Mouse (Mus musculus) midbrain, embryonic 10.5 days (tissue): ENCODE results near the gene Dnajc14. TPM values are rescaled to one million over a fixed set of nuclear protein-coding genes. Genes with fewer than 3 reads are reported as not detected.

ENCODE experiments used
- DNase-seq: peaks from one replicate; pipeline ENCODE4 v3.0.0-alpha.2; 2017; ENCODE audit warnings: low spot score
- H3K27ac ChIP-seq: fragments of 300-500 bp; sonication (generic); replicated peaks from 2 replicates; pipeline ENCODE4 v1.5.1; 2016; ENCODE audit warnings: mild to moderate bottlenecking
- H3K27me3 ChIP-seq: fragments of 300-500 bp; sonication (generic); 2 replicates; pipeline ENCODE4 v1.6.1; 2016; ENCODE audit warnings: low read depth, mild to moderate bottlenecking; ENCODE audit not compliant: poor library complexity, severe bottlenecking
- H3K36me3 ChIP-seq: fragments of 300-500 bp; sonication (generic); 2 replicates; pipeline ENCODE4 v1.6.1; 2016; ENCODE audit warnings: mild to moderate bottlenecking, moderate library complexity
- H3K4me1 ChIP-seq: fragments of 300-500 bp; sonication (generic); 2 replicates; pipeline ENCODE4 v1.6.1; 2016
- H3K4me3 ChIP-seq: fragments of 300-500 bp; sonication (generic); 2 replicates; pipeline ENCODE4 v1.5.1; 2016; ENCODE audit warnings: mild to moderate bottlenecking, moderate library complexity
- H3K9me3 ChIP-seq: fragments of 300-500 bp; sonication (generic); replicated peaks from 2 replicates; pipeline ENCODE4 v1.6.1; 2016; ENCODE audit warnings: mild to moderate bottlenecking
- WGBS: fragments of 180-500 bp; shearing (Covaris S2); methylation state at CpG from one replicate; pipeline ENCODE4 v1.1.7; 2016; 5-methylcytosine and 5-hydroxymethylcytosine counted together
- polyA plus RNA-seq: library from polyadenylated mRNA; unstranded; fragments of >200 nt; fragmentation: Nextera tagmentation; extraction: Ambion mirVana; gene quantifications from 2 replicates; pipeline ENCODE4 v1.2.1, GENCODE M21; 2016

The Dnajc14 gene
- 50.7 and 57.8 TPM in 2 replicates for polyA plus RNA-seq

DNA sequence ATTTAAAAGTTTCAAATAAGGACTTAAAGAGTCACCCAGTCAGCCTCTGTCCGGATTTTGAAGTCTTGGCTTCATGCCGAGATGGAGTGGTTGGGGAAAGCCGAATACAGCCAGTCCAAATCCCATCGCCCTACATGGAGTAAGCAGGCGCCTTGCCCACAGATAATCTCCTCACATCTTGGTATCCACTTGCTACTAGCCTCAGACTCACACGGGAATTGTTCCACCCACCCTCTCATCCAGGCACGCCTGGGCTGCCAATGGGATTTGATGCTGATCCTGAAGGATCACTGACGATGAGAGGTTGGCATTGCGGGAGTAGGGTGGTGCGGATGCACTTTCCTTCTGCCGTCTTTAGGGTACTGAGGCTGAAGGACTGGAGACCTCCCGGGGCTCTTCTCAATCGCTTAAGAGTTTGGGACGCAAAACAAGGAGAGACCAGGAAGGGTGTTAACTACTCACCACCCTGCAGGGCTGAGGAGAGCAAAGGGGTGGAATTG is at the start of gene Dnajc14:
Dnajc14 (plus strand) TSS at position 292 of the 500 bp plus-strand sequence.
- DNase-seq: no peak
- Histone ChIP-seq H3K36me3 (peaks cover 60% of the 10 kb centered on the region), H3K9me3 (no peaks in the 10 kb centered on the region), H3K4me1 (peaks cover 51% of the 10 kb centered on the region), H3K27ac (peak within 1 kb of the TSS; percentile 97), H3K27me3 (no peaks in the 10 kb centered on the region), H3K4me3 (peak within 1 kb of the TSS; percentile 88)
- WGBS: under 1% methylated on average over 14 of the region's 14 CpGs

- Histone ChIP-seq H3K9me3 (no peaks in the 10 kb centered on the region), H3K4me3 (no peak overlapping the region), H3K36me3 (peaks cover 5% of the 10 kb centered on the region), H3K27ac (no peak overlapping the region), H3K4me1 (no peaks in the 10 kb centered on the region), H3K27me3 (no peaks in the 10 kb centered on the region)
- WGBS: 80% methylated on average over 2 of the region's 2 CpGs
- no peak for DNase-seq
These were observed 31.0 kb upstream of the Dnajc14 start for GRCm38 (mm10) chr10:128772895-128773294.

GRCm38 (mm10) chr10:128773685-128774084 is 30.2 kb upstream of the Dnajc14 start:
- H3K9me3 ChIP-seq: no peaks in the 10 kb centered on the region
- no peak for DNase-seq
- no peak overlapping the region for H3K27ac ChIP-seq
- H3K4me1 ChIP-seq: no peaks in the 10 kb centered on the region
- H3K27me3 ChIP-seq: no peaks in the 10 kb centered on the region
- WGBS: 33% methylated on average over 5 of the region's 5 CpGs
- no peaks in the 10 kb centered on the region for H3K36me3 ChIP-seq
- no peak overlapping the region for H3K4me3 ChIP-seq

GRCm38 (mm10) chr10:128778441-128778840 is 25.4 kb upstream of the Dnajc14 start:
- peaks cover 4% of the 10 kb centered on the region for H3K9me3 ChIP-seq
- H3K36me3 ChIP-seq: no peaks in the 10 kb centered on the region
- peaks cover 7% of the 10 kb centered on the region for H3K4me1 ChIP-seq
- no peak overlapping the region for H3K4me3 ChIP-seq
- DNase-seq: no peak
- H3K27ac ChIP-seq: peak overlapping the region; percentile 61; the same call in 1 of the 2 replicates
- no peaks in the 10 kb centered on the region for H3K27me3 ChIP-seq
- WGBS: 89% methylated on average over 2 of the region's 2 CpGs

GRCm38 (mm10) chr10:128779011-128779795 is 24.7 kb upstream of the Dnajc14 start:
- WGBS: 45% methylated on average over 8 of the region's 8 CpGs
- no peaks in the 10 kb centered on the region for H3K27me3 ChIP-seq
- peaks cover 11% of the 10 kb centered on the region for H3K9me3 ChIP-seq
- peak; percentile 41 for DNase-seq
- no peaks in the 10 kb centered on the region for H3K36me3 ChIP-seq
- H3K27ac ChIP-seq: peak overlapping the region; percentile 61; the same call in 1 of the 2 replicates
- H3K4me1 ChIP-seq: peaks cover 7% of the 10 kb centered on the region
- H3K4me3 ChIP-seq: no peak overlapping the region

- Histone ChIP-seq H3K9me3 (peaks cover 21% of the 10 kb centered on the region), H3K27me3 (no peaks in the 10 kb centered on the region), H3K36me3 (no peaks in the 10 kb centered on the region), H3K4me3 (no peak overlapping the region), H3K4me1 (peaks cover 7% of the 10 kb centered on the region), H3K27ac (no peak overlapping the region)
- DNase-seq: no peak
- 97% methylated on average over 1 of the region's 1 CpGs for WGBS
These were observed 23.7 kb upstream of the Dnajc14 start for GRCm38 (mm10) chr10:128780200-128780599.

DNA sequence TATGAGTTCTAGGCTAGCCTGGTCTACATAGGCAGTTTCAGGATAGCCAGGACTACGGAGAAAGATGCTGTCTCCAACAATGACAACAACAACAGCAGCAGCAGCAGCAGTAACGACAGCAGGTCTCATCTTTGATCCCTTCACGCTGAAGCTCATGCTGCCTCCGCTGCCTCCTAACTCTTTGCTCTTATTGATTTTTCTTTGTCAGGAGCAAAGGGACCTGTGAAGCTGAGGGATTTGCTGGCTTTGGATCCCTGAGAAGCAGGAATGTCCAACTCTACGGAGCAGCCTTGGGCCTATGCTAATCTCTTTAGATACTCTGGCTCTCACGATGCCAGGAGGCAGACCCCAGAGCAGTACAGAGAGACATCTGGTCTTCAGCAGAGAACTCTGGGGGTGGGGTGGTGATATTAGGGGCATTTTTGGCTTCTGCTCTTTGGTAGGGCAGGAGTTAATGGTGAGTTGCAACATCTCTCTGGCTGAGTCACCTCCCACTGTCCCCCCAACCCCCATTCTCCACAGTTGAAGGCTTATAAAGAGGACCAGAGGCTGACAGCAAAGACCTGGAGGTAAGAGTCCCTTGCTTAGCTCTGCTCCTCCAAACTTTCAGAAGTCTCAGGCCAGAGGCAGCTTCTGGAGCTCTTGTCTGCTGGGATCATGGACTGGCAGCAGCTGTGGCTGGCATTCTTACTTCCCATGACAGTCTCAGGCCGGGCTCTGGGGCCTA is 13.3 kb upstream of the Dnajc14 start, which contains the start of gene Mmp19:
Mmp19 (plus strand) TSS at position 513 of the 727 bp plus-strand sequence.
- no peak for DNase-seq
- peaks cover 7% of the 10 kb centered on the region for H3K4me1 ChIP-seq
- H3K4me3 ChIP-seq: no peak within 1 kb of the TSS
- H3K9me3 ChIP-seq: no peaks in the 10 kb centered on the region
- no peaks in the 10 kb centered on the region for H3K36me3 ChIP-seq
- no peaks in the 10 kb centered on the region for H3K27me3 ChIP-seq
- H3K27ac ChIP-seq: no peak within 1 kb of the TSS
- WGBS: 64% methylated on average over 7 of the region's 7 CpGs

GRCm38 (mm10) chr10:128792041-128792440 is 11.8 kb upstream of the Dnajc14 start:
- Histone ChIP-seq H3K9me3 (no peaks in the 10 kb centered on the region), H3K4me3 (no peak overlapping the region), H3K27ac (no peak overlapping the region), H3K27me3 (no peaks in the 10 kb centered on the region), H3K36me3 (no peaks in the 10 kb centered on the region), H3K4me1 (peaks cover 7% of the 10 kb centered on the region)
- DNase-seq: no peak

- Histone ChIP-seq H3K27me3 (no peaks in the 10 kb centered on the region), H3K9me3 (no peaks in the 10 kb centered on the region), H3K27ac (no peak overlapping the region), H3K4me3 (no peak overlapping the region), H3K36me3 (peaks cover 7% of the 10 kb centered on the region; the same call in 1 of the 2 replicates), H3K4me1 (peaks cover 7% of the 10 kb centered on the region)
- 93% methylated on average over 1 of the region's 1 CpGs for WGBS
- no peak for DNase-seq
These were observed 10.6 kb upstream of the Dnajc14 start for GRCm38 (mm10) chr10:128793258-128793657.

- Histone ChIP-seq H3K36me3 (peaks cover 18% of the 10 kb centered on the region), H3K4me1 (peaks cover 7% of the 10 kb centered on the region)
- 94% methylated on average over 5 of the region's 5 CpGs for WGBS
These were observed 9.5 kb upstream of the Dnajc14 start for GRCm38 (mm10) chr10:128794391-128794790.

DNA sequence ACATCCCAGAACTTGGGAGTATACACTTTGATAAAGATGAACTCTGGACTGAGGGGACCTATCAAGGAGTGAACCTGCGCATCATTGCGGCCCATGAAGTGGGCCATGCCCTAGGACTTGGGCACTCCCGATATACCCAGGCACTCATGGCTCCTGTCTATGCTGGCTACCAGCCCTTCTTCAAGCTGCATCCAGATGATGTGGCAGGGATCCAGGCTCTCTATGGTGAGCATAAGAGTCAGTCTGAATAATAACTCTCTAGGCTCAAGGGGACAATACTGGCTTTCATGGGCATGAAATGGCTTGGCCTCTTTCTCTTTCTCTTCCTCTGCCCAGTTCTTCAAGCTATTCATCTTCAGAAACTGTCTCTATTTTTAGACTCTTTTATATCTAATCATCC is 8.3 kb upstream of the Dnajc14 start:
- no peak overlapping the region for H3K27ac ChIP-seq

More at GRCm38 (mm10) chr10:128794391-128794790, 9.5 kb upstream of the Dnajc14 start:
- no peaks in the 10 kb centered on the region for H3K9me3 ChIP-seq
- no peaks in the 10 kb centered on the region for H3K27me3 ChIP-seq
- DNase-seq: no peak
- no peak overlapping the region for H3K27ac ChIP-seq
- no peak overlapping the region for H3K4me3 ChIP-seq

GRCm38 (mm10) chr10:128798676-128799075 is 5.2 kb upstream of the Dnajc14 start:
- H3K4me1 ChIP-seq: peaks cover 14% of the 10 kb centered on the region
- no peak for DNase-seq
- WGBS: 93% methylated on average over 8 of the region's 8 CpGs
- H3K4me3 ChIP-seq: no peak overlapping the region
- H3K27me3 ChIP-seq: no peaks in the 10 kb centered on the region
- H3K27ac ChIP-seq: no peak overlapping the region
- no peaks in the 10 kb centered on the region for H3K9me3 ChIP-seq
- H3K36me3 ChIP-seq: peaks cover 46% of the 10 kb centered on the region

More for the DNA sequence above, 8.3 kb upstream of the Dnajc14 start:
- H3K36me3 ChIP-seq: peaks cover 30% of the 10 kb centered on the region
- DNase-seq: no peak
- WGBS: 92% methylated on average over 3 of the region's 3 CpGs
- peaks cover 4% of the 10 kb centered on the region for H3K4me1 ChIP-seq
- H3K27me3 ChIP-seq: no peaks in the 10 kb centered on the region
- H3K4me3 ChIP-seq: no peak overlapping the region
- no peaks in the 10 kb centered on the region for H3K9me3 ChIP-seq
